Mouse (Mus musculus) erythroid progenitor cell, adult 5-6 weeks (primary cell): ENCODE results near the gene Clcn2. TPM values are rescaled to one million over a fixed set of nuclear protein-coding genes. Genes with fewer than 3 reads are reported as not detected.

Source experiments
- ATAC-seq: replicated peaks from 2 replicates; pipeline ENCODE4 v1.8.0; 2016; ENCODE audit warnings: moderate number of reproducible peaks, mild to moderate bottlenecking, moderate TSS enrichment, inconsistent platforms; ENCODE audit not compliant: poor library complexity, low FRiP score, severe bottlenecking
- total RNA-seq, 2 experiments: library from RNA; stranded (forward) in 1 of 2; stranded (reverse) in 1 of 2; fragments of 150-400 nt in 1 of 2; fragments of 186-747, 209-891 nt in 1 of 2; gene quantifications; 2 replicates each; pipeline versions ENCODE4 v1.2.3 to v1.2.4; 2015 to 2017; ENCODE audit warnings: low replicate concordance in 2 of 2

Clcn2 gene
- total RNA-seq, 2 experiments from 2014 or later, result 10.7 to 21.0 TPM

DNA sequence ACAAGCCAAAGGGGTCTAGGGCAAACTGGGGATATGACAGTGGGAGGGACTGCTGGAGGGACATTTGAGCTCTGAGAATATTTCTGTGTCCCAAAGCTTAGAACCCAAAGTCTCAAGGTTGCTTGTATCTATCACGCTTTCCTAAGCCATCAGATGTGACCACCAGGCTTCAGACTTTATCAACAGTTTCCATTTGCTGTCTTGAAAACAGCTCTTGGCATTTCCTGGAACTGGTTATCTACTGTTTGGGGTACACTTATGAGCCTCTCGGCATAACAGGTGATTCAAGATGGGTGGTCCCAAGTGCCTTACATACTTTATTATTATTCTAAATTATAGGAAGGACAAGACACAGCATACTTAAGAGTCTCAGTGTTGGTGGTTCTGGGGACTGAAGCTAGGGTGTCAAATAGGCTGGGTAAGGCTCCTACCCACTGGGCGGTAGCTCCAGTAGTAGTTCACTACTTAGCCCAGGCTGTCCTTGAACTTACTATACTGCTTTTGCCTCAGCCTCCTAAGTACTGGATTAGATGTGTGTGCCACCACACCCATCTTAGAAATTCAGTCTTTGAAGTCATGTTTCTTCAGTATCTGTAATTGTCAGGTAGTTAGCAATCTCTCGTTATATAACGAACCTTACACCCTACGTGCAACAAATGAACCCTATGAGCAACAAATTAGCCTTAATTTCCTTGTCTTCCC, 13.7 kb downstream of the Clcn2 start:
- no peak; the same call in 1 of the 2 replicates for ATAC-seq

DNA sequence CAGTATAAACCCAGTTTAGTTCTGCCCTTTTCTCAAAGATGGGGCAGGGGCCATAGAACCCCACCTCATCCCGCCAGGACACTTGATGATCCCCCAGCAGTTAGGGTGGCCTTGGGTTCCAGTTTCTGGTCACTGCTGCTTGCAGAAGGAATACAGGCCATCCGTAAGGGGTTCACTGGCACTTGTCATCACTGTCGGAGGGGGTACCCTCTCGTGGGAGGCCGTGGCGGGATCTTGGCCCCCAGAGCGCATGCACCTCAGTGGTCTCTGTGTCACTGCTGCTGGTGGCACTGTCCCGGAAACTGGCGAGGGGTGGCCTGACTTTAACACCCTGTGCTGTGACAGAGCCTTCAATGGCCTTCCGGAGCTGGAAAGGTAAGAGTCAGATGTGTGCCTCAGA, 14.5 kb downstream of the Clcn2 start:
- ATAC-seq, result no peak

DNA sequence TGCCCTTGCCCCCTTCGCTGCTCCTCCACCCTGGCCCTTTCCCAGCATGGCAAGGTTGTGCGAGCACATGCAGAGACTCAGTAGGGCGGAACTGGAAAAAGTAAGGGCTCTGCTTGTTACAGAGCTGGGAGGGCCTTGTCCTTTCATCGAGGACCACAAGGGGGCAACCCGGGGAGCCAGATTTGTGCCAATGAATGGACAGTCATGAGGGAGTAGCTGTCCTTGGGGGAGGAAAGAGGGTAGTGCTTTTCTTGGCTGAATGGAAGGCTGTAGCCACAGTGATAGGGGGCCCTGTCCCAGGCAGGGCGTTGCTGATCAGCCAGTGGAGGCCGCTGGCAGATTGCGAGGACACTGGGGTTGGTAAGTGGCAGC, 15.0 kb downstream of the Clcn2 start:
- peak; percentile 66 for ATAC-seq

DNA sequence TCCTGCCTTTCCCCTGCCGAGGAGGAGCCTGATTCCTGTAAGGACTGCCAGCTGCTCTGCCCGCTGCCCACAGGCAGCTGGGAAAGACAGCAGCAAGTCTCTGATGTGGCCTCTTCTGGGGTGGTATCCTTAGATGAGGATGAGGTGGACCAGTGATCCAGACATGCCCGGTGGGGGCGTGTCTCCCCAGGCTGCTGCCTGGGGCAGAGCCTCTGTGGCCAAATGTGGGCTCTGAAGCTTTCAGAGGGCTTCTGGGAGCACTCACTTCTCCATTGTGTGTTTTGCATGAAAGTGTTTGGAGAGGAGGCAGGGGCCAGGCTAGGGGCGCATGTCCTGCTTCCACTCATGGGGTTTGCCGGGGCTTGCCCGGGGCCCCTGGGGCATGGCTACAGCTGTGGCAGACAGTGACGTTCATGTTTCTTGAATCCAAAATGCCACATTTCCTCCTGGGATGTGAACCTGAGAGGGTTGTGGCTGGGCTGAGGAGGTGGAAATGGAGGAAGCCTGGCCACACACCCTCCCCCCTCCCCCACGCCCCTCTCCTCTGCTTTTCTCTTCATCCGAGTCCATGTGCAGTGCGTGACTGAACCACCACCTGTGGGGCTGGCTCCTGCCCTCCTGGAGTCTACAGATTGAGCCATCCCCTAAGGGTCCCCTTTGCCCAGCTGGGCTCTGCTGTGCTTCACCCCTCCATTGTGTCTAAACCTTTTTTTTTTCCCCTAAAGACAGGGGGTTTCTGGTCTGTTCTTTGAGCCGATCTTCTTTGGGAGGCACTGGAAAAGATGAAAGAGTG, 15.6 kb downstream of the Clcn2 start:
- ATAC-seq, result no peak

DNA sequence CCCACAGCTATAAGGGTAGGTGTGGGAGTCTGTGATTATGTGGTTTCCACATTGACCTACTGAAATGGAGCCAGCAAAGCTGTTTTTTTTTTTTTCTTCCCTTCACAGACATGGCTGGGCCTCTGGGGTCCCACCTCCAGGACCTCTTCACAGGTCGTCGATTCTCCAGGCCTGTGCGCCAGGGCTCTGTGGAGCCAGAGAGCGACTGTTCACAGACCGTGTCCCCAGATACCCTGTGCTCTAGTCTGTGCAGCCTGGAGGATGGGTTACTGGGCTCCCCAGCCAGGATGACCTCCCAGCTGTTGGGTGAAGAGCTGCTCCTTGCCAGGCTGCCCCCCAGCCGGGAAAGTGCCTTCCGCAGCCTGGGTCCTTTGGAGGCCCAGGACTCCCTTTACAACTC, 16.2 kb downstream of the Clcn2 start:
- ATAC-seq, result no peak

DNA sequence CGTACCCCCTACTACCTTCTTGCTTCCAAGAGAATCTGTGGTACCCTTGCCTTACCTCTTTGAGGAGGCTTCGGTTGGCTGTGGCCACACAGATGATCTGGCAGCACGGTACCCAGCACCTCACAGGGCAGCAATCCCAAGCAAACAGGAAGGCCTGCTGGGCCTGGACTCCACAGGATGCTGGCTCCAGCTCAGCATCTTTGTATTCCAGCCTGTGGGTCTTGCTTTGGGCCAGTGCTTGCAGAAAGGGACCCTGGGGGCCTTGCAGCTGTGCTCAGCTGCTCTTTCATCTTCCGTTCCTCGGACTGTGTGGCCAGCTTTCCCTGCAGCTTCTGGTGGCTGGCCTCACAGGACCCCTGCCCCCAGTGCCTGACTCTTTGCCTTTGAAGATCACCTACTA, 17.5 kb downstream of the Clcn2 start:
- no peak for ATAC-seq

DNA sequence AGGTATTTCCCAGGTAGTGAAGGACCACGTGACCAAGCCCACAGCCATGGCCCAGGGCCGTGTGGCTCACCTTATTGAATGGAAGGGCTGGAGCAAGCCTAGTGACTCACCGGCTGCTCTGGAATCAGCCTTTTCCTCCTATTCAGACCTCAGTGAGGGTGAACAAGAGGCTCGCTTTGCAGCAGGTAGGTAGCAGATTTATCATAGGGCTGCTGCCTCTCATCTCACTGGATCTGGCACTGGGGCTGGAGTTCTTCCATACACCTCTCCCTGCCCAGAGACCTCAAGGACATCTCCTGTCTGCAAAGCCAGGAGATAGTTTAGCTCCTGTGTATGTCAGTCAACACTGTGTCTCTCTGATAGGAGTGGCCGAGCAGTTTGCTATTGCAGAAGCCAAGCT, 18.3 kb downstream of the Clcn2 start:
- ATAC-seq, result no peak

DNA sequence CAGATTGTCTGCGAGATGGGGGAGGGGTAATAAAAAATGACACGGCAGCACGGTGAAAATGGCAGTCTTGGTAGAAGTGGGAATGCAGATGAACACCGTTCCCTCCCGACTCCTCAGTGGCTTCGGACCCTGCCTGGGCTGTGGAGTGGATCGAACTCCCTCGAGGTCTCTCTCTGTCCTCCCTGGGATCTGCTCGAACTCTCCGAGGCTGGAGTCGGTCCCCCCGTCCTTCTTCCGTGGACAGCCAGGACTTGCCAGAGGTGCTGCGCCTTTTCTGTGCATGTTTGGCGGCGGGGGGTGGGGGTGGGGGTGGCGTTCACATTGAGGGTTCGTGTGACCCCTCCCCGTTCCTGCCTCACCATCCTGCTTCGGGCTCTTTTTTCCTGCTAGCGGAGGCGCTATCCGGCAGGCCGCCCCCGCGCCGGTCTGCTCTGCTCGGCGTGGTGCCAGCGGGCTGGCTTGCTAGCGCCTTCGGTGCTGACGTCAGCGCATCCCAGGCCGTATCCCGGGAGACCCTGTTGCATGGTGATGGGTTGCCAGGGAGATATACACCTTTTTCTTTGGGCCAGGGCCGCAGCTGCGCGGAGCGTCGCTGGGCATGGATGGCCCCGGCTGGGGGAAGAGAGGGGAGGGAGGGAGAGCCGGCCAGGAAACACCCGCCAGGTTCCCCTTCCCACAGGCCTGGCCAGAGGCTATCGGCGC, 21.8 kb downstream of the Clcn2 start:
- ATAC-seq, result no peak

DNA sequence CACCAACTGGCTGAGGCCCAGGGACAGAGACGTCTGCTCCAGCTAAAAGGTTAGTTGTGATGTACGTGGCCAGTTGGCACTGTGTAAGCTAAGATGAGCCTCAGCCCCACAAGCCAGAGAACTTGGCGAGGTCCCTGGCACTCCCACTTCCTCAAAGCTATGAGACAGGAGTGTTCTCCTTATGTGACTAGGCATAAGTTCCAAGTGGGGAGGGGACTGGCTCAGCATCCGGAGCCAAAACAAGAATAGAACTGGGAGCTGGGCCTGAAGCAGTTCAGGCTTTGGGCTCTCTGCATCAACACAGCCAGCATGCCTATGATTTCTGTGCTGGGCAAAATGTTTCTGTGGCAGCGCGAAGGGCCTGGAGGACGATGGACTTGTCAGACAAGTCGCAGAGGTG, 22.8 kb downstream of the Clcn2 start:
- ATAC-seq, result no peak

DNA sequence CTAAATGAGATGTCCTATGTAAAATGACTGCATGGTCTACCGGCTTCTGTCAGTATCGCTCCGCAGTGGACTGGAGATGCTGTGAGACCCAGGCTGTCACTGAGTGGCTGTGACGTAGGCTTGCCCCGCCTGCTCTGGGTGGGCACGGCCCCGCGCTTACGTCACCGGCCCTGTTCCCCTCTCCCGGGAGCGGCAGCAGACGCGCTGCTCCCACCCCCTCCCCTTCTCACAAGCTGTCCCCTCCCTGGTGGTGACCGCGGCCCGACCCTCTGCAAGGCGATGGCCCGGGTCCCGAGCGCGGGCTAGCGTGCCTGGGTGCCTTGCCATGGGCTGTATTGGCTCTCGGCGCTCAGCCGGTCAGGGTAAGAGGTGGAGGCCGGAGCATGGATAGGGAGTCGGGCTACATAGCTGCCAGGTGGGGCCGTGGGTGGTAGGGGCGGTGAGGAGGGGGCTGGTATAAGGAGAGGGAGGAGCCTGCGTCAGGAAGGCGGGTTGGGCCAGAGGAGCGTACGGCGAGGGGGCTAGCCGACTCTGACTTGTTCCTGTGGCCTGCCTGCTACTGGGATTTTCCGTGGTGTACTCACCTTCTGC, 24.3 kb downstream of the Clcn2 start, which contains the start of gene Fam131a:
Gene Fam131a (plus strand): TSS at position 131 of the 591 bp plus-strand sequence.
- peak; percentile 74; the same call in 1 of the 2 replicates for ATAC-seq

DNA sequence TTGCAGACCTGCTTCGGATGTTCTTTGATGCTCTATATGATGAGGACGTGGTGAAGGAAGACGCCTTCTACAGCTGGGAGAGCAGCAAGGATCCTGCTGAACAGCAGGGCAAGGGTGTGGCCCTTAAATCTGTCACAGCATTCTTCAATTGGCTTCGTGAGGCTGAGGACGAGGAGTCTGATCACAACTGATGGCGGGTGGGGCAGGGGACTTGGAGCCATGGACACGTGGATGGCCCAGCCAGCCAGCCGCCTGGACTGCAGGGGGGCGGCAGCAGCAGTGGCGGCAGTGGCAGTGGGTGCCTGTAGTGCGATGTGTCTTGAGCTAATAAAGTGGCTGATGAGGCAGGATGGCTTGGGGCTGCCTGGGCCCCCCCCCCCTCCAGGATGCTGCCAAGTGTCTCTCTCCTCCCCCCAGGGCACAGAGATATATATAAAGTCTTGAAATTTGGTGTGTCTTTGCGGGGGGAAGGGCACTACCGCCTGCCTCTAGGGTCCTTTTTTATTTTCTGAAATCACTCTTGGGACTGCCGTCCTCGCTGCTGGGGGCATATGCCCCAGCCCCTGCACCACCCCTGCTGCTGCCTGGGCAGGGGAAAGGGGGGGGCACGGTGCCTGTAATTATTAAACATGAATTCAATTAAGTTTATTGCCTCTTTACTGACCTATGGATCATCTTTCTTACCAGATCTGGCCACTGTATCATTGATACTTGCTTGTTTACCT, 25.1 kb downstream of the Clcn2 start:
- ATAC-seq, result no peak

DNA sequence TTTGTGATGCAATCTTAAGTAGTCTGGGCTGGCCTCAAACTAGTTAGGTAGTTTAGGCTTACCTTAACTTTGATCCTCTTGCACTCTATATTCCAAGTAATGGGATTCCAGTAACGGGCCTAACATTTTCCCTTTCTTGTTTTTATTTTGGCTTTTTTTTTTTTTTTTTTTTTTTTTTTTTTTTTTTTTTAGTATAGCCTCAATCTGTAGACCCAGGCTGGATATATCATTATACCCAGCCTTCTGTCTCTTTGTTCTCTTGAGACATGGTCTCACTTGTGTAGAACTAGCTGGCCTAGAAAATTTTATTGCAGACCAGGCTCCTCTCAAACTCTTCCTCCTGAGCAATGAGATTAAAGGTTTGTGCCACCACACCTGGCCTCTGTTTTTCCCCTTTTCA, 25.9 kb downstream of the Clcn2 start:
- ATAC-seq, result no peak

DNA sequence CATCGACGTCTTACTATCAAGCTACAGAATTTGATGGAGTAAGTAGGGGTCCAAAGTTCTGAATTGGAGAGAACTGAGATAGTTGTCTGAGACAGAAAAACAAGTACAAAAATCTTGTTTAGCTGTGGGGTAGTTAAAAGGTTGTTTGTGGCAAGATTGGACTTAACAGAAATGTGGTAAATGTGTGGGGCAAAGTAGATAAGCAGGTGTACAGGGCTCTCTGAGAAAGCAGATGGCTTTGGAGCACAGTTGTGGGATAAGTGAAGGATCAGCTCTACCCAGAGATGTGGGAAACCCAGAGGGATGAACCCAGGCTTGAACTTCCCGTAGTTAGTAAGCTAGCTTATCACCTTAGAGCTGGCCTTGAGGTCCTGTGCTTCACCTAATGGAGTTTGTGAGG, 26.8 kb downstream of the Clcn2 start:
- ATAC-seq, result no peak

DNA sequence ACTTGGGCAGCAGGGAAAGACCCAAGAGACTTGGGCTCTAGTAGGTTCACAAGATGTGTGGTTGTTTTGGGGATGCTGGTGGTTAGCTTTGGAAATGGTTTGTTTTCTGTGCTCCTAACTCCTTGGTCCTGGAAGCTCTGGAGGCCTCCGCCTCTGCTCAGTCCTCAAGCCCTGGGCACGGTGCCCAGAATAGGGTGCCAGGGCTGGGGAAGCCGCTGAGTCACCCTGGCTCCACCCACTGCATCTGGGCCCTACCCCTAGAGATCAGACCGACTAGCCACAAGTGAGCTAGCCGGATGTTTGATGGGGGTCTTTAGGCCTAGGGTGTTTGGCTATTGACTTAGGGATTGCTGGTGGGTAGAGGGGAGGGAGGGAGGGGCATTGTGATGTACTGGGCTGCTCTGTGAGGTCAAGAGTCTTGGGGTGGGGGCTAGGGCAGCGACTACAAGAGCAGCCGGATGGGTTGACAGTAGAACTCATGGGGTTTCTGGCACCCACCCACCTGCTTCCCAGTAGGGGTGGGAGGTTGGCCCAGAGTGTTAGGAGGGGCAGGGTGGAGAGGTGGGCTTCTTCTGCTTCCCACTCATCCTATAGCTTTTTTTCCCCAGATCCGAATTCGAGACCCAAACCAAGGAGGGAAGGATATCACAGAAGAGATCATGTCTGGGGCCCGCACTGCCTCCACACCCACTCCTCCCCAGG, 39.4 kb downstream of the Clcn2 start:
- peak; percentile 91 for ATAC-seq

DNA sequence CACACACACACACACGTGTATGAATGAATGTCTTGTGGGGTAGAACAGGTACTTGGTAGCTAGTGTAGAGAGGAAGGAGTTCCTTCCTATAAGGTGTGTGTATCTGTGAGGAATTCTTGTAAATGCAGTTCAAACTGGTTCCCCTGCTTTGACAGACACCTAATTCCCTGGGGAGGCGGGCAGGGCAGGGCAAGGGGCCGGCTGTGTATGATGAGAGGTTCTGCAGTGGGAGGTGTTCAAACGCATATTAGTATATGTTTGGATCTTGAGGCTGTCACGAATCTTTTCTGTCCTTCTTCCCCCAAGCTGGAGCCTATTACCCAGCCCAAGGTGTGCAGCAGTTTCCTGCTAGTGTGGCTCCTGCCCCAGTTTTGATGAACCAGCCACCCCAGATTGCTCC, 40.2 kb downstream of the Clcn2 start:
- ATAC-seq, result peak; percentile 16; the same call in 1 of the 2 replicates

DNA sequence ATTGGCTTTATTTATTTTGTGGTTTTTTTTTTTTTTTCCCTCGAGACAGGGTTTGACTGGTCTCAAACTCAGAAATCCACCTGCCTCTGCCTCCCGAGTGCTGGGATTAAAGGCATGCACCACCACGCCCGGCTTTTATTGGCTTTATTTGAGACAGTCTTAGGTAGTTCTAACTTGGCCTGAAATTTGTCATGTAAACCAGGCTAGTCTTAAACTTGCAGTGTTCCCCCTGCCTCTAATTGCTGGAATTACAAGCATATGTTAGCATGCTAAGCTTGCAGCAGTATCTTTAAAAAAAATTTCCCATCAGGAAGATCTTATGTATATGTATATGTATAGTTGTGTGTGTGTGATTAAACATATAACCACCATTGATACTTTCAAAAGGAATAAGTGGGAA, 40.8 kb downstream of the Clcn2 start:
- ATAC-seq, result no peak

DNA sequence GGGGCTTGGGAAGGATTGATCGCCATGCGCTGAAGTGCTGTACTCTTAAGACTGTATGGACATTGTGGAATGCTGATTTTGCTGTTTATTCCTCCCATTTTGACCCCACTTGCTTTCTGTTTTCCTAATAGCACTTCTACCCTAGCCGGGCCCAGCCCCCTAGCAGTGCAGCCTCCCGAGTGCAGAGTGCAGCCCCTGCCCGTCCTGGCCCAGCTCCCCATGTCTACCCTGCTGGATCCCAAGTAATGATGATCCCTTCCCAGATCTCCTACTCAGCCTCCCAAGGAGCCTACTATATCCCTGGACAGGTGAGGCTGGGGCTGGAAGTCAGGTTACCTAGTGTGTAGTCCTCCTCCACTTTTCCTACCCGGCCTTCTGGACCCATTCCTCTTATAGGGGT, 42.3 kb downstream of the Clcn2 start:
- ATAC-seq, result no peak

DNA sequence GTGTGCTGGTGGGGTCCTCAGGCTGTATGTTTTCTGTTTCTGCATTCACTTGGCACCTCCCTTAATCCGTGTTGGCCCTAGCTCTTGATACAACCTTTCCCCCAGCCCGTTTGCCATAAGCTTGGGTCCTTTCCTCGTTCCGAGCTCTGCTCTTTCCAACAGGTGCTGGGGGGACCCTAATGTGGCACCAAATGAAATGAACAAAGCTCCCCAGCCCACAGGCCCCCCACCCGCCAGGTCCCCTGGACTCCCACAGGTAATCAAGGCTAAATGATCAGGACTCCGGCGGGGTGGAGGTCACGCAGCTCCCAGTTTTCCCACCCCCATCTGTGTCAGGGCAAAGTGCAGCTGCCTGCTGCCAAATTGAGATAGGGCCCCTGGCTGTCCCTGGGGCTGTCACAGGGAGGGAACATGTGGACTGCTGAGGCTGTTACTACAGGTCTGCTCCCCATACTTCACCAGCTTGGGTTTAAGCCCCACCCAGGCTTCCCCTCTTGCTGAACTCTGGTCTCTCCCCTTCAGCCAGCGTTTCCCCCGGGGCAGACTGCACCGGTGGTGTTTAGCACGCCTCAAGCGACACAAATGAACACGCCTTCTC, 43.7 kb downstream of the Clcn2 start:
- ATAC-seq, result peak; percentile 58
